8 mouse cellular contexts compared by ENCODE assay signal in the genomic region with DNA sequence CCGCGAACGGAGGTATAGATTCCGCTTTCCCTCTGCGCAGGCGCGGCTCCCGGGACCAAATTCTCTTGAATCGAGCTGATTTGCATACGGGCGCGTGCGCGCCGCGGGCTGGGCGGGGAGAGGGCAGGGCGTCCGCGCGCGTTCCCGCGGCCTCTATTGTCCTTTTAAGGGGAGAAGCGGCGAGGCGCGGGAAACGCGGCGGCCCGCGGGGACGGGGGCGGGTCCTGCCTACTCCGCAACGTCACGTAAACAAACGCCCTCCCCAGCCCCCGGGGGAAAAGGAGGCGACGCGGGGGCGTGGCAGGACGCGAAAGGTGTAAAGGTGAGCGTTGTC. TPM values are rescaled to one million over a fixed set of nuclear protein-coding genes. Genes with fewer than 3 reads are reported as not detected.
A peak's percentile ranks its signal among the peaks of the same experiment; 100 is the strongest.
DNase-seq lines count a peak whose midpoint lies in the region; ATAC-seq lines count a peak whose summit lies in the region.

A gene (minus strand): TSS at position 59 of the 334 bp plus-strand sequence.

- H3K9me3 ChIP-seq in forebrain, embryonic 14.5 days (replicated peaks; ENCODE audit: control insufficient read depth, low read length), result no peaks in the 10 kb centered on the region
- H3K9me3 ChIP-seq in neural tube, embryonic 15.5 days (replicated peaks), result no peaks in the 10 kb centered on the region

- no peaks in the 10 kb centered on the region for H3K27me3 ChIP-seq in forebrain, embryonic 14.5 days (replicated peaks; ENCODE audit: control insufficient read depth, insufficient read depth, low read length)
- H3K27me3 ChIP-seq in neural tube, embryonic 15.5 days (replicated peaks), result no peaks in the 10 kb centered on the region

- H3K27ac ChIP-seq in forebrain, embryonic 14.5 days (ENCODE audit: low read depth, low read length), result peak within 1 kb of the TSS; percentile 89
- H3K27ac ChIP-seq in neural tube, embryonic 15.5 days (replicated peaks), result peak within 1 kb of the TSS; percentile 70

- peaks cover 13% of the 10 kb centered on the region; the same call in 1 of the 2 replicates for H3K4me1 ChIP-seq in forebrain, embryonic 14.5 days (ENCODE audit: control insufficient read depth, insufficient read depth, low read length)
- peaks cover 9% of the 10 kb centered on the region for H3K4me1 ChIP-seq in neural tube, embryonic 15.5 days

- peaks cover 7% of the 10 kb centered on the region for H3K36me3 ChIP-seq in forebrain, embryonic 14.5 days (ENCODE audit: control insufficient read depth, insufficient read depth, low read length)
- H3K36me3 ChIP-seq in neural tube, embryonic 15.5 days, result no peaks in the 10 kb centered on the region

- peak within 1 kb of the TSS; percentile 96 for H3K9ac ChIP-seq in forebrain, embryonic 14.5 days (ENCODE audit: low read length)
- peak within 1 kb of the TSS; percentile 61 for H3K9ac ChIP-seq in neural tube, embryonic 15.5 days (replicated peaks)

- peak within 1 kb of the TSS; percentile 73 for H3K4me2 ChIP-seq in forebrain, embryonic 14.5 days (ENCODE audit: low read length)
- H3K4me2 ChIP-seq in neural tube, embryonic 15.5 days, result peak within 1 kb of the TSS; percentile 89

- ATAC-seq in forebrain, embryonic 14.5 days, result peak; percentile 84
- ATAC-seq in neural tube, embryonic 15.5 days (ENCODE audit: low FRiP score), result peak; percentile 89

- peak within 1 kb of the TSS; percentile 98 for H3K4me3 ChIP-seq in forebrain, embryonic 14.5 days (ENCODE audit: low read depth, low read length)
- H3K4me3 ChIP-seq in neural tube, embryonic 15.5 days (replicated peaks), result peak within 1 kb of the TSS; percentile 75

- peak; percentile 100 for DNase-seq in ES-CJ7 (ENCODE audit: low read depth, low spot score)
- peak; percentile 96 for DNase-seq in cerebellum, adult 11 months
- peak; percentile 99 for DNase-seq in forebrain, embryonic 14.5 days (ENCODE audit: low spot score)
- DNase-seq in heart, postnatal 14 days, result peak; percentile 97 to 99
- peak; percentile 96 for DNase-seq in layer of hippocampus, adult 11-12 months (ENCODE audit: low spot score)
- DNase-seq in lung, adult 18-20 months, result peak; percentile 99
- DNase-seq in testis, postnatal 14 days (ENCODE audit: low spot score), result peak; percentile 98

- intact Hi-C loops in heart, postnatal 14 days (cut with DNase I), result loop anchor here (5.0 kb wide), 1 partner anchor 156 kb away; a partner anchor contains a TSS

- 0% methylated on average over 45 of the region's 47 CpGs for WGBS in forebrain, embryonic 14.5 days
- under 1% methylated on average over 47 of the region's 47 CpGs for WGBS in neural tube, embryonic 15.5 days

RNA-seq across cellular contexts. Expression of the gene that starts here (rescaled TPM):
- 137 and 152 TPM in 2 replicates for polyA plus RNA-seq in forebrain, embryonic 14.5 days (2014; fragmentation: Nextera tagmentation; extraction: Ambion mirVana)
- total RNA-seq in heart, postnatal 14 days (2021), result 1 to 10 TPM; 6.4 to 6.9 TPM
- polyA plus RNA-seq in neural tube, embryonic 15.5 days (2015; fragmentation: Nextera tagmentation; extraction: Ambion mirVana), result 26.7 and 43.3 TPM in 2 replicates

Comparison
In these comparisons a context has a peak if more than half of its experiments do, and no peak if none do; other contexts are left out.
1. Peak in every context shown above with its lines: DNase-seq, ATAC-seq, H3K4me3 ChIP-seq and H3K27ac ChIP-seq.